Mouse (Mus musculus) heart, postnatal 25 days (tissue): ENCODE measurements around the gene Slitrk1. TPM values are rescaled to one million over a fixed set of nuclear protein-coding genes. Genes with fewer than 3 reads are reported as not detected.

ENCODE experiments used
- DNase-seq: peaks from one replicate; pipeline ENCODE4 v3.0.0; 2022; ENCODE audit warnings: low spot score
- intact Hi-C: fragments of 180-260 bp; cut with DNase I; formaldehyde crosslinking; loops from one replicate; pipeline ENCODE4 v1.15.1; 2025
- total RNA-seq, 2 experiments: library from RNA; stranded (reverse); gene quantifications; 2 replicates each; pipeline ENCODE4 v1.2.3; 2021

The Slitrk1 gene
- total RNA-seq, result not detected

GRCm38 (mm10) chr14:108913714-108914263, at the start of gene Slitrk1:
Slitrk1 (minus strand) TSS chr14:108914158.
- intact Hi-C loops, result no loop called here
- no peak for DNase-seq

DNA sequence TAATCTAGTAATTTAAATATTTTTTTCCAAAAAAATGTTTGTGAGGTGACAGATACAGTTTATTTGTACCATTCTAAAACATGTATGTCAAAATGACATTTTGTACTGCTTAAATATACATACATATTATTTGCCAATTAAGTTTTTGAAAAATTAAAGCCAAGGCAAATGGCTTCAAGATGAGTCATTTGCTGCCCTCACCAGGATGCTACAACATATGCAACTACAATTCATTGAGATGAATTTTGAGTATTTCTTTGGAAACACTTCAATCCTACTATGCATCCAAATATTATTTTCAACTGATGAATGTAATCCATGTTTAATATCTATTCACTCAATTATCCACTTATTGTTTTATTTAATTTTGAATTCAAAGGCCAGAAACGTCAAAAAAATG, 21.8 kb upstream of the Slitrk1 start:
- intact Hi-C loops, result no loop called here
- DNase-seq, result no peak

DNA sequence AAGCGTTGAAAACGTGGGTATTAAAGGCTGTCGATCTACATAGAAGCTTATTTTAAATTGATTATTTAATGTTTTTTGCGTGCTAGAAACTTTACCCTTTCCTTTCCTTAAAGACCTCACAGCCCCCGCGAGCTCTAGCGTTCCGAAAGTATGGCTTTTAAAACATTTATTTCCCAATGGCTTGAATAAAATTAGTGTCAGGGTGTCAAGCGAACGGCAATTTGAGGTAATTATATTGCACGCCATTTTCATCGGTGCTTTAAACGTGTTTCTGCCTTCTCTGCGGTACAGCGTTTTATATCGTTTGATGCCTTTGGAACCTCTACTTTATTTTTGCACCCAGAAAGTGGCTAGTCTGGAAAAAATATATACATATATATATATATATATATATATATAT, 378 bp upstream of the Slitrk1 start:
- no peak for DNase-seq
- intact Hi-C loops, result no loop called here

DNA sequence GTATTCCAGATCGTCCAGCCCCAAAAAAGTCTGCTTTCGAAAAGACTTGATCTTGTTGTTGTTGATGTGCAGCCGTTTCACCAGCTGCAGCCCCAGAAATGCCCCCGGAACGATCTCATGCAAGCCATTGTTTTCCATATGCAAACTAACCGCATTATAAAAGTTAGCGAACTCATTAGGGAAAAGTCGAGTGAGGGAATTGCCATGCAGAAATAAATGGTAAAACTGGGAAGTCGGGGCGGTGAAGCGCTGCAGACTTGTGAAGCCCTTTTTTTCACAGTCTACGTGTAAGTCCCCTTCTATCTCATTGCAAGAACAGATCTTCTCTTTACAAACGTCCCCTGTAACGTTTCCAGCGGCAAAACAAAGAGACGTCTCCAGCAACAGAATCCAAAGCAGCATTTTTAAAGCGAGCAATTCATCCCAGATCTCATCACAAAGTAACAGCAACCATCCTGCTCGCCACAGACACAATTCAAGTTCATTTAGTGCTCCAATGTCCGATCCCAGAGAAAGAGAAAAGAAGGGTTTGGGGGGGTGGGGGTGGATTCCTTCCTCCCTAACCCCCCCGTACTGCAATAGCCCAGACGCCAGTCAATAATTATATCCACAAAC, 975 bp downstream of the Slitrk1 start:
- intact Hi-C loops, result no loop called here
- DNase-seq, result no peak

- intact Hi-C loops, result no loop called here
- no peak for DNase-seq
These were observed 1.7 kb downstream of the Slitrk1 start for GRCm38 (mm10) chr14:108912021-108912875.

DNA sequence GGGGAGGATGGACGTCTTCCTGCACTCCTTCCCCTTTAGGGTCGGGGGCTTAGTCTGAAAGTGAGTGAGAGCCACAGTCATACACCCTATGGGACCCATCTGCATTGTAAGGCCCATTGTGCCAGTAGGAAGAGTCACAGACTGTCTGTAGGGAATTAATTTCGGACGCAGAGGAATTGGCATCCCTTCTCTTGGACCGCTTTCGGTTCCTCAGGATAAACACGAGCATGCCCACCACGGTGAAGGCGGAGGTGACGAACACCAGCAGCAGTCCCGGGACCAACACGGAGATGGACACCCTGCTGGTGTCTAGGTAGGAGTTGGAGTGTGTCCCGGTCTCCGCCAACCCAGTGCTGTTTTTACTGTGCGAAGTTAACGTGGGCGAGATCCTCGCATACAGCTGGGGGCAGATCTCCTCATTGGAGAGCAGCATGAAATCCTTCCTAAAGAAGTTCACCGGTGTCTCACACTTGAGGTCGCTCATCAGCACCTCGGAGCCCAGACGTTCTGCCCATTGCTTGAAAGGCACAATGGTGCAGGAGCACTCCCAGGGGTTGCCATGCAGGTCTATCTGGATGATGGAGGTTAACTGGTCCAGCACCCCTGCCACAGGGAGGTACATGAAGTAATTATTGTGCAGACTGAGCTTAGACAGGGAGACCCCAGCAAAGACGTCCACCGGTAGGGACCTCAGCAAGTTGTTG, 2.7 kb downstream of the Slitrk1 start:
- DNase-seq, result no peak
- intact Hi-C loops, result no loop called here

- intact Hi-C loops, result no loop called here
These were observed 3.4 kb downstream of the Slitrk1 start for GRCm38 (mm10) chr14:108910449-108911137.

DNA sequence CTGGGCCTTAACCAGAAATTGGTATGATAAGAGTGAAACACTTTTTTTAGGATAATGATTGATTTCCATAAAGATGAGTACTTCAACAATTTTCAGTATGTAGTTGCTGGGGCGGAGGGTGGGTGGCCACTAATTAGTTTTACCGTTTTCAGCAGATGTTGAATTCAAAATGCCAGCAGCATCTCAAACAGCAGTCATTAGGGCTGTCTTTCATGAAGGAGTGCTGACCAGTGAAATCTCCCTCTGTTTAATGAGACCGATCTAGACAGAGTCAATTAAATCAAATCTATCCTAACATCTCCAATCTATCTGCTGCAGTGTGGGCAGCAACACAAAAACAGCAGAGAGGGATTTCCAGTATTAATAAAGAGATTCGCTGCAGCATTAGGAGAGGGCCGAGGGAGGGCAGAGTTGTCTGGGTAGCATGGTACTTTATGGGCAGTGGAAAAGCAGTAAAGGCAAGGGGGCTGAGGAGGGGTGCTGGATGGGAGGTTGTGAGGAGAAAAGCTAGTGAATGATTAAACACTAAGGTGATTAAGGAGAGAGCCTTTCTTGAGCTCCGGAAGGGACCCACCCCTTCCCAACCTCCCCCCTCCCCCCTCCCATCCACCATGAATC, 4.5 kb downstream of the Slitrk1 start:
- intact Hi-C loops, result no loop called here
- DNase-seq, result no peak

More at GRCm38 (mm10) chr14:108910449-108911137, 3.4 kb downstream of the Slitrk1 start:
- no peak for DNase-seq

DNA sequence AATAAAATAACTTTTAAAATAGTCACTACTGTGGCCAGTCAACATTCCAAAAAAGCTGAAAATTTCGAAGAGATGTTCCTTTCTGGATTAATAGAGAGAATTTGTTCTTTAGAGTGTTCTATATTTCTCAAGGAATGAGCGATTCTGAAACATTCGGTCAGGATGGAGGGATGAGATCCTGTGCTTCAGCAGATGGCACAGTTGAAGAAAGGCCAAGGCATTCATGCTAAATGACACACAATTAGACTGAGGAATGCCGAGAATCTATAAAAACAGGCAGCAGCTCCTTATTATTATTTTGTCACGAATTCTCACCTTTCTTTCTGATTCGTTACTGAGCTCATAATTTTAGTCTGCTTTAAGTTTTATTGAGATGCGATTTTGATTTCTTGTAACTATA, 15.4 kb downstream of the Slitrk1 start:
- DNase-seq, result no peak
- intact Hi-C loops, result no loop called here

DNA sequence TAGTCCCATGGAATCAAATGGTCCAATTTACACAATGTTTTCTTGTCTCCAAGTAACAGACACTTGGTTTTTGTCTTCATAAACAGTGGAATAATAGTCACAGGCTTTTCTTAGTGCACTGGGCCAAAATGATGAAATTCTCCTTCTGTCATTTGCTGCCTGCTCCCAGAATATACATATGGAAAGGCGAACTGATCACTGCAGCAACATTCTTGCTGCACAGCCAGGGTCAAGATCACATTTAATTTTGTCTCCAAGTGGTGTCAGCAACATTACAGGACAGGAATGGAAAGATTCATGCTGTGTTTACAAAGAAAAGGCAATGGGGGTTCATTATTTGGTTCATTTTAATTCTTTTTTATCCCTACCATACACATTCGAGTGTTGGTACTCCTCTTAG, 18.5 kb downstream of the Slitrk1 start:
- intact Hi-C loops, result no loop called here
- no peak for DNase-seq

DNA sequence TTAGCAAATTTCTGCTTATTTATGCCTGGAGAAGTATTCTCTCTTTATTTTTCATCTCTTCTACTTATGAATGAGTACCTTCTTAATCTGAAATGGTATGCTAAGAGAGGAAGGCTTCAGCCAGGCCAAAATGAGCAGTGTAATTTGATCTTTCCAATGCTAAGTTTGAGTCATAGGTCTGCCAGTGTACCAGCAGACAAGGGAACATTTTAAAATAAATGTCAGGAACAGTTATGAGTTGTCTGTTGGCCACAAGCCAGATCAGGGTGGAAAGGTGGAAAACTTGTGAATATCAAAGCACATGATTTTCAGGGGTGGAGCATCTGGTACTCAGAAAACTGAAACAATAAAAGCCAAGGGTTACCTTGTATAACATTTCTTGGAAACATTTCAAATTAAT, 46.1 kb downstream of the Slitrk1 start:
- no peak for DNase-seq
- intact Hi-C loops, result no loop called here

GRCm38 (mm10) chr14:108864631-108865030, 49.3 kb downstream of the Slitrk1 start:
- intact Hi-C loops, result no loop called here
- DNase-seq, result no peak

- DNase-seq, result no peak
- intact Hi-C loops, result no loop called here
These were observed 54.6 kb downstream of the Slitrk1 start for GRCm38 (mm10) chr14:108859310-108859709.
